Mouse (Mus musculus) MEL (cell line): ENCODE data around the gene Ank2. TPM values are rescaled to one million over a fixed set of nuclear protein-coding genes. Genes with fewer than 3 reads are reported as not detected.

Source experiments
- DNase-seq: peaks from one replicate; pipeline ENCODE4 v3.0.0; 2011; ENCODE audit warnings: low read depth, low spot score
- H3K27ac ChIP-seq: 2 replicates; pipeline ENCODE4 v1.5.1; 2012; ENCODE audit warnings: low read depth, mild to moderate bottlenecking, control low read depth, low read length, moderate library complexity; ENCODE audit not compliant: control insufficient read depth
- H3K27me3 ChIP-seq, 2 experiments: fragments of 150-350 bp in 1 of 2; sonication (generic) in 1 of 2; 2 replicates each; pipeline ENCODE4 v1.6.1; 2012; ENCODE audit warnings: low read length in 2 of 2, mild to moderate bottlenecking in 2 of 2, improper control_type of control experiment in 1 of 2, moderate library complexity in 1 of 2; ENCODE audit not compliant: insufficient read depth in 2 of 2, control insufficient read depth in 1 of 2
- H3K36me3 ChIP-seq, 2 experiments: 2 replicates each; pipeline ENCODE4 v1.6.1; 2012 to 2014; ENCODE audit warnings: low read length in 2 of 2, improper control_type of control experiment in 1 of 2, inconsistent platforms in 1 of 2, mild to moderate bottlenecking in 1 of 2; ENCODE audit not compliant: insufficient read depth in 2 of 2, control insufficient read depth in 1 of 2
- H3K4me1 ChIP-seq, 2 experiments: fragments of 150-350 bp in 1 of 2; sonication (generic) in 1 of 2; 2 replicates each; pipeline ENCODE4 v1.6.1; 2012; ENCODE audit warnings: low read length in 2 of 2, improper control_type of control experiment in 1 of 2, mild to moderate bottlenecking in 1 of 2; ENCODE audit not compliant: insufficient read depth in 2 of 2, control insufficient read depth in 1 of 2
- H3K4me3 ChIP-seq, 2 experiments: fragments of 150-350 bp in 1 of 2; sonication (generic) in 1 of 2; 2 replicates each; pipeline ENCODE4 v1.5.1; 2012; ENCODE audit warnings: low read depth in 2 of 2, low read length in 2 of 2, mild to moderate bottlenecking in 2 of 2, moderate library complexity in 2 of 2, control low read depth in 1 of 2, improper control_type of control experiment in 1 of 2; ENCODE audit not compliant: control insufficient read depth in 1 of 2, insufficient read depth in 1 of 2
- H3K79me2 ChIP-seq: 2 replicates; pipeline ENCODE4 v1.6.1; 2012; ENCODE audit warnings: mild to moderate bottlenecking, low read length, moderate library complexity; ENCODE audit not compliant: control insufficient read depth, poor library complexity, insufficient read depth
- H3K9ac ChIP-seq: 2 replicates; pipeline ENCODE4 v1.6.1; 2012; ENCODE audit warnings: low read depth, mild to moderate bottlenecking, control low read depth, low read length, moderate library complexity; ENCODE audit not compliant: control insufficient read depth, poor library complexity, severe bottlenecking
- H3K9me3 ChIP-seq: fragments of 150-350 bp; sonication (generic); replicated peaks from 2 replicates; pipeline ENCODE4 v1.6.1; 2012; ENCODE audit warnings: mild to moderate bottlenecking, low read length, improper control_type of control experiment, moderate library complexity; ENCODE audit not compliant: insufficient read depth
- BHLHE40 ChIP-seq: IDR thresholded peaks from 2 replicates; pipeline ENCODE4 v1.6.1; 2012; ENCODE audit warnings: low read depth, mild to moderate bottlenecking, inconsistent platforms, low read length, improper control_type of control experiment, borderline replicate concordance
- CHD2 ChIP-seq: IDR thresholded peaks from 2 replicates; pipeline ENCODE4 v1.6.1; 2011; ENCODE audit warnings: low read length, improper control_type of control experiment
- CTCF ChIP-seq, 3 experiments: IDR thresholded peaks in 2 of 3; conservative IDR thresholded peaks in 1 of 3; 2 replicates each; pipeline ENCODE4 v1.5.1; 2011 to 2012; ENCODE audit warnings: low read length in 3 of 3, low read depth in 2 of 3, mild to moderate bottlenecking in 2 of 3, improper control_type of control experiment in 1 of 3, inconsistent platforms in 1 of 3, mixed read lengths in 1 of 3, moderate library complexity in 1 of 3; ENCODE audit not compliant: control insufficient read depth in 1 of 3, insufficient read depth in 1 of 3, poor library complexity in 1 of 3, severe bottlenecking in 1 of 3
- ETS1 ChIP-seq: IDR thresholded peaks from 2 replicates; pipeline ENCODE4 v1.6.1; 2012; ENCODE audit warnings: low read depth, mild to moderate bottlenecking, inconsistent platforms, low read length, improper control_type of control experiment, moderate library complexity
- HCFC1 ChIP-seq: IDR thresholded peaks from 2 replicates; pipeline ENCODE4 v1.6.1; 2012; ENCODE audit warnings: low read depth, mild to moderate bottlenecking, inconsistent platforms, low read length, improper control_type of control experiment, moderate library complexity
- KAT2A ChIP-seq: conservative IDR thresholded peaks from 2 replicates; pipeline ENCODE4 v1.6.1; 2012; ENCODE audit warnings: low read depth, low read length, improper control_type of control experiment, inconsistent platforms
- MAX ChIP-seq: IDR thresholded peaks from 2 replicates; pipeline ENCODE4 v1.6.1; 2011; ENCODE audit warnings: low read length, improper control_type of control experiment
- MAZ ChIP-seq: IDR thresholded peaks from 2 replicates; pipeline ENCODE4 v1.6.1; 2012; ENCODE audit warnings: low read depth, mild to moderate bottlenecking, inconsistent platforms, low read length, improper control_type of control experiment
- MXI1 ChIP-seq: IDR thresholded peaks from 2 replicates; pipeline ENCODE4 v1.6.1; 2011; ENCODE audit warnings: mild to moderate bottlenecking, low read depth, low read length, improper control_type of control experiment
- NELFE ChIP-seq: IDR thresholded peaks from 2 replicates; pipeline ENCODE4 v1.6.1; 2011; ENCODE audit warnings: low read depth, low read length, improper control_type of control experiment
- NRF1 ChIP-seq: IDR thresholded peaks from 2 replicates; pipeline ENCODE4 v1.6.1; 2014; ENCODE audit warnings: low read depth, mild to moderate bottlenecking, inconsistent platforms, low read length, improper control_type of control experiment, moderate library complexity; ENCODE audit not compliant: poor library complexity, insufficient read depth, severe bottlenecking
- POLR2AphosphoS2 ChIP-seq: IDR thresholded peaks from 2 replicates; pipeline ENCODE4 v1.6.1; 2011; ENCODE audit warnings: low read length, improper control_type of control experiment
- POLR2AphosphoS5 ChIP-seq: IDR thresholded peaks from 2 replicates; pipeline ENCODE4 v1.6.1; 2012; ENCODE audit warnings: low read depth, borderline replicate concordance, mild to moderate bottlenecking, inconsistent platforms, low read length, moderate library complexity, mixed read lengths
- RCOR1 ChIP-seq: IDR thresholded peaks from 2 replicates; pipeline ENCODE4 v1.6.1; 2012; ENCODE audit warnings: low read depth, mild to moderate bottlenecking, inconsistent platforms, low read length, improper control_type of control experiment
- SIN3A ChIP-seq: IDR thresholded peaks from 2 replicates; pipeline ENCODE4 v1.6.1; 2012; ENCODE audit warnings: low read length, improper control_type of control experiment, inconsistent platforms
- SMC3 ChIP-seq: IDR thresholded peaks from 2 replicates; pipeline ENCODE4 v1.6.1; 2011; ENCODE audit warnings: low read depth, low read length, improper control_type of control experiment
- TAL1 ChIP-seq: IDR thresholded peaks from 2 replicates; pipeline ENCODE4 v1.6.1; 2012; ENCODE audit warnings: mild to moderate bottlenecking, inconsistent platforms, low read length, moderate library complexity, mixed read lengths
- TCF12 ChIP-seq: IDR thresholded peaks from 2 replicates; pipeline ENCODE4 v1.6.1; 2014; ENCODE audit warnings: low read depth, mild to moderate bottlenecking, inconsistent platforms, low read length, improper control_type of control experiment, moderate library complexity
- UBTF ChIP-seq: IDR thresholded peaks from 2 replicates; pipeline ENCODE4 v1.6.1; 2012; ENCODE audit warnings: low read depth, mild to moderate bottlenecking, inconsistent platforms, low read length, improper control_type of control experiment, moderate library complexity, borderline replicate concordance; ENCODE audit not compliant: insufficient read depth
- USF1 ChIP-seq: IDR thresholded peaks from 2 replicates; pipeline ENCODE4 v1.6.1; 2014; ENCODE audit warnings: low read depth, mild to moderate bottlenecking, inconsistent platforms, low read length, improper control_type of control experiment, moderate library complexity
- USF2 ChIP-seq, 2 experiments: IDR thresholded peaks; 2 replicates each; pipeline ENCODE4 v1.6.1; 2011 to 2012; ENCODE audit warnings: improper control_type of control experiment in 2 of 2, low read length in 2 of 2, borderline replicate concordance in 1 of 2, inconsistent platforms in 1 of 2, low read depth in 1 of 2, mild to moderate bottlenecking in 1 of 2; ENCODE audit not compliant: insufficient read depth in 1 of 2
- ZKSCAN1 ChIP-seq: IDR thresholded peaks from 2 replicates; pipeline ENCODE4 v1.6.1; 2012; ENCODE audit warnings: low read depth, mild to moderate bottlenecking, inconsistent platforms, low read length, improper control_type of control experiment, moderate library complexity
- ZNF384 ChIP-seq: IDR thresholded peaks from 2 replicates; pipeline ENCODE4 v1.6.1; 2012; ENCODE audit warnings: low read depth, mild to moderate bottlenecking, inconsistent platforms, low read length, improper control_type of control experiment
- polyA plus RNA-seq, 2 experiments: library from polyadenylated mRNA; stranded (reverse) in 1 of 2; unstranded in 1 of 2; fragments of >175 nt in 1 of 2; fragments of >200 nt in 1 of 2; gene quantifications; 2 replicates each; pipeline versions ENCODE4 v1.2.1 to v1.2.4; 2012; ENCODE audit warnings: low replicate concordance in 2 of 2, low read depth in 1 of 2; ENCODE audit not compliant: insufficient read length in 2 of 2, insufficient read depth in 1 of 2, missing spikeins in 1 of 2
- total RNA-seq: library from RNA; depleted of rRNA; stranded (reverse); fragments of 300-350 nt; gene quantifications from 2 replicates; pipeline ENCODE4 v1.2.3, GENCODE M21; 2012

The Ank2 gene
- total and polyA plus RNA-seq, 3 experiments, result 2.7 to 4.5 TPM; not detected in 1

DNA sequence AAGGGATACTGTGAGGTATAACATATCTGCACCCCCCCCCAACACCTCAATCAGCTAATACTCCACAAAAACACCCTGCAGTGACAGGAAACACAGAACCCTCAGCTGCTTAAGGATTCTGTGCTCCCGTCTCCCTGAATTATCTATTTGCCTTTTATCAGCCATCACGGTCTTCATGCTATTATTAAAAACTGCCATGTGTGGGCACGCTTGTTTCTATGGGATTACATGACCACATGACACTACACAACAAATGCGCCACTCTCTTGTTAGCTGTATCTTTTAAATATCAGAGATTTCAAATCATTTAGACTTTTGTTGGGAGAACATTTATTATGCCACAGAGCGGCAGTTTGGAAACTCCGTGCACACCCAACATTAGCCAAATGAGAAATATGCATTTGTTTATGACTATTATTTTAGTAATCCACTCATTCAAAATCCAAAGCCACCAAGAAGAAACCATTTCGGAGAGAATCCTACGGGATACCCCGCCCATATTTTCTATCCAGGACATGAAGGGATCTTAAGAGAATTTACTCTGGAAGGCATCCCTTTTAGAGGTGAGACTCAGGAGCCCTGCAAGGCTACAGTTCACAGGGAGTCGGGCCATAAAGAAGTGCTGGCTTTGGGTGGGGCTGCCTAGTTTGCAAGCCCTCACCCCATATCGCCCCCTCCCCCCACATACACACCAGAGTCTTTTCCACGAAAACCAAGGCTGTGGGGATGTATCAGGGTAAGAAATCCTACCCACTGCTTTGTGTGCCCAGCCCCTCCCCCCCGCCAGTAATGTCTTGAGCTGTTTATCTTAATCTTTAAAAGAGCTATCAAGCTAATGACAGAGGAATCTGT lies 274.6 kb downstream of the Ank2 start:
- Histone ChIP-seq H3K27me3 (no peaks in the 10 kb centered on the region), H3K79me2 (no peaks in the 10 kb centered on the region), H3K27ac (no peak overlapping the region), H3K9me3 (no peaks in the 10 kb centered on the region), H3K4me3 (no peak overlapping the region)
- TF ChIP-seq CHD2 (no peak), TAL1 (no peak), UBTF (no peak), ETS1 (no peak), HCFC1 (no peak), MAX (no peak), MXI1 (no peak), POLR2AphosphoS2 (no peak), KAT2A (no peak), CTCF (IDR thresholded peaks at IDR 0.05 in 2 of 3, conservative IDR thresholded peaks at IDR 0.05 in 1 of 3; ENCODE audit: control insufficient read depth in 1 of 3, insufficient read depth in 1 of 3, low read depth in 2 of 3, low read length in 3 of 3, poor library complexity in 1 of 3, severe bottlenecking in 1 of 3) (no peak), RCOR1 (no peak), MAZ (no peak), ZNF384 (no peak), ZKSCAN1 (no peak), POLR2AphosphoS5 (no peak), USF1 (no peak), TCF12 (no peak)
- TF ChIP-seq, all 39 proteins: peak for 0
- Histone ChIP-seq H3K9ac (no peak overlapping the region), H3K4me1 (no peaks in the 10 kb centered on the region), H3K36me3 (no peaks in the 10 kb centered on the region)
- DNase-seq, result no peak

- Histone ChIP-seq H3K27ac (no peak overlapping the region), H3K4me1 (no peaks in the 10 kb centered on the region), H3K9me3 (no peaks in the 10 kb centered on the region), H3K27me3 (no peaks in the 10 kb centered on the region), H3K36me3 (no peaks in the 10 kb centered on the region), H3K9ac (no peak overlapping the region), H3K79me2 (no peaks in the 10 kb centered on the region), H3K4me3 (no peak overlapping the region)
- TF ChIP-seq CTCF (IDR thresholded peaks at IDR 0.05 in 2 of 3, conservative IDR thresholded peaks at IDR 0.05 in 1 of 3; ENCODE audit: control insufficient read depth in 1 of 3, insufficient read depth in 1 of 3, low read depth in 2 of 3, low read length in 3 of 3, poor library complexity in 1 of 3, severe bottlenecking in 1 of 3) (no peak), RCOR1 (no peak), TCF12 (no peak), BHLHE40 (no peak), USF2 (IDR thresholded peaks at IDR 0.05; ENCODE audit: borderline replicate concordance in 1 of 2, insufficient read depth in 1 of 2, low read depth in 1 of 2, low read length in 2 of 2) (no peak), POLR2AphosphoS5 (no peak), NRF1 (no peak), SIN3A (no peak), SMC3 (no peak), NELFE (no peak), ETS1 (no peak)
- DNase-seq, result no peak
These were observed 277.1 kb downstream of the Ank2 start for GRCm38 (mm10) chr3:127222086-127222485.
